ENCODE assay signal across 12 mouse cellular contexts in genomic region chr2:4339128-4339527, GRCm38 (mm10).
DNase-seq lines count a peak whose midpoint lies in the region; ATAC-seq lines count a peak whose summit lies in the region.
"Had no signal": no experiment of that assay in that cellular context is flagged by ENCODE, and none has a peak within 500 bp of the region (broad histone marks: within the 10 kb centered on the region; RNA-seq: fewer than 3 reads in every experiment).

No protein-coding gene starts in this region.

- no peak overlapping the region for H3K4me2 ChIP-seq in forebrain, embryonic 11.5 days (ENCODE audit: low read depth, low read length, severe bottlenecking)
- no peak overlapping the region for H3K4me2 ChIP-seq in hindbrain, embryonic 12.5 days (replicated peaks)
- no peak overlapping the region for H3K4me2 ChIP-seq in hindbrain, embryonic 16.5 days (ENCODE audit: low read length)
- H3K4me2 ChIP-seq in midbrain, embryonic 14.5 days (ENCODE audit: low read length) = no peak overlapping the region
- no peak overlapping the region for H3K4me2 ChIP-seq in midbrain, embryonic 15.5 days
- H3K4me2 ChIP-seq: lung, embryonic 15.5 days had no signal

- H3K9ac ChIP-seq in forebrain, embryonic 11.5 days (ENCODE audit: low read length) = no peak overlapping the region
- H3K9ac ChIP-seq in hindbrain, embryonic 12.5 days = no peak overlapping the region
- H3K9ac ChIP-seq in hindbrain, embryonic 16.5 days (ENCODE audit: low read depth, low read length) = no peak overlapping the region
- H3K9ac ChIP-seq in midbrain, embryonic 14.5 days (replicated peaks; ENCODE audit: low read length) = no peak overlapping the region
- no peak overlapping the region for H3K9ac ChIP-seq in midbrain, embryonic 15.5 days
- H3K9ac ChIP-seq: lung, embryonic 15.5 days had no signal

- no peaks in the 10 kb centered on the region for H3K9me3 ChIP-seq in forebrain, embryonic 10.5 days
- H3K9me3 ChIP-seq in forebrain, embryonic 11.5 days (ENCODE audit: control insufficient read depth, low read length) = no peaks in the 10 kb centered on the region
- H3K9me3 ChIP-seq in hindbrain, embryonic 12.5 days (replicated peaks) = no peaks in the 10 kb centered on the region
- H3K9me3 ChIP-seq in hindbrain, embryonic 16.5 days (ENCODE audit: control insufficient read depth, low read length) = no peaks in the 10 kb centered on the region
- no peaks in the 10 kb centered on the region for H3K9me3 ChIP-seq in midbrain, embryonic 14.5 days (ENCODE audit: control insufficient read depth, low read length)
- no peaks in the 10 kb centered on the region for H3K9me3 ChIP-seq in midbrain, embryonic 15.5 days
- H3K9me3 ChIP-seq: lung, embryonic 15.5 days had no signal

- no peak for DNase-seq in forebrain, embryonic 10.5 days (ENCODE audit: extremely low spot score, low spot score)
- DNase-seq in forebrain, embryonic 11.5 days (ENCODE audit: low spot score) = no peak
- no peak for DNase-seq in midbrain, embryonic 14.5 days
- DNase-seq in mesoderm, embryonic 11.5 days (ENCODE audit: low read depth, low spot score) = peak; percentile 67
- no peak for DNase-seq in right cerebral cortex, adult 2 months (ENCODE audit: low spot score in 2 of 2)
- DNase-seq: cerebellum, adult 18-20 months; right cerebral cortex, postnatal 4 days; thymus, postnatal 4 days had no signal

- peak overlapping the region; percentile 2 for H3K27ac ChIP-seq in forebrain, embryonic 10.5 days
- no peak overlapping the region for H3K27ac ChIP-seq in forebrain, embryonic 11.5 days (ENCODE audit: low read depth, low read length)
- peak overlapping the region; percentile 50; the same call in 1 of the 2 replicates for H3K27ac ChIP-seq in hindbrain, embryonic 12.5 days
- no peak overlapping the region for H3K27ac ChIP-seq in hindbrain, embryonic 16.5 days (ENCODE audit: low read depth, low read length)
- 0 out of 2 replicates have a peak overlapping the region, but pooled peaks have one; percentile 26 for H3K27ac ChIP-seq in midbrain, embryonic 14.5 days (replicated peaks; ENCODE audit: low read depth, low read length)
- no peak overlapping the region for H3K27ac ChIP-seq in midbrain, embryonic 15.5 days

- H3K4me1 ChIP-seq in forebrain, embryonic 10.5 days = peaks cover 34% of the 10 kb centered on the region
- no peaks in the 10 kb centered on the region; the same call in 1 of the 2 replicates for H3K4me1 ChIP-seq in forebrain, embryonic 11.5 days (replicated peaks; ENCODE audit: control insufficient read depth, insufficient read depth, low read length)
- H3K4me1 ChIP-seq in hindbrain, embryonic 12.5 days = peaks cover 31% of the 10 kb centered on the region
- H3K4me1 ChIP-seq in hindbrain, embryonic 16.5 days (ENCODE audit: control insufficient read depth, insufficient read depth, low read depth, low read length) = peaks cover 4% of the 10 kb centered on the region
- peaks cover 14% of the 10 kb centered on the region; the same call in 1 of the 2 replicates for H3K4me1 ChIP-seq in midbrain, embryonic 14.5 days (ENCODE audit: control insufficient read depth, insufficient read depth, low read length)
- H3K4me1 ChIP-seq in midbrain, embryonic 15.5 days = peaks cover 12% of the 10 kb centered on the region; the same call in 1 of the 2 replicates

- no peak for ATAC-seq in forebrain, embryonic 11.5 days (replicated peaks; ENCODE audit: low FRiP score)
- no peak for ATAC-seq in hindbrain, embryonic 12.5 days (ENCODE audit: low FRiP score)
- no peak for ATAC-seq in hindbrain, embryonic 16.5 days
- no peak for ATAC-seq in midbrain, embryonic 14.5 days (ENCODE audit: low FRiP score, low TSS enrichment)
- ATAC-seq in midbrain, embryonic 15.5 days (replicated peaks) = no peak

- no peaks in the 10 kb centered on the region for H3K36me3 ChIP-seq in forebrain, embryonic 10.5 days (replicated peaks)
- no peaks in the 10 kb centered on the region for H3K36me3 ChIP-seq in forebrain, embryonic 11.5 days (ENCODE audit: control insufficient read depth, insufficient read depth, low read length)
- H3K36me3 ChIP-seq in hindbrain, embryonic 12.5 days = no peaks in the 10 kb centered on the region
- no peaks in the 10 kb centered on the region for H3K36me3 ChIP-seq in hindbrain, embryonic 16.5 days (ENCODE audit: control insufficient read depth, insufficient read depth, low read length)
- no peaks in the 10 kb centered on the region for H3K36me3 ChIP-seq in midbrain, embryonic 14.5 days (ENCODE audit: control insufficient read depth, insufficient read depth, low read length)
- no peaks in the 10 kb centered on the region for H3K36me3 ChIP-seq in midbrain, embryonic 15.5 days (replicated peaks)
- H3K36me3 ChIP-seq: lung, embryonic 15.5 days had no signal

- no peaks in the 10 kb centered on the region for H3K27me3 ChIP-seq in forebrain, embryonic 10.5 days (ENCODE audit: poor library complexity, severe bottlenecking)
- no peaks in the 10 kb centered on the region for H3K27me3 ChIP-seq in forebrain, embryonic 11.5 days (ENCODE audit: control insufficient read depth, insufficient read depth, low read length)
- H3K27me3 ChIP-seq in hindbrain, embryonic 12.5 days = no peaks in the 10 kb centered on the region
- H3K27me3 ChIP-seq in hindbrain, embryonic 16.5 days (replicated peaks; ENCODE audit: control insufficient read depth, insufficient read depth, low read length) = no peaks in the 10 kb centered on the region
- no peaks in the 10 kb centered on the region for H3K27me3 ChIP-seq in midbrain, embryonic 14.5 days (ENCODE audit: control insufficient read depth, insufficient read depth, low read length)
- H3K27me3 ChIP-seq in midbrain, embryonic 15.5 days (replicated peaks) = no peaks in the 10 kb centered on the region
- H3K27me3 ChIP-seq: lung, embryonic 15.5 days had no signal

- no peak overlapping the region for H3K4me3 ChIP-seq in forebrain, embryonic 10.5 days
- no peak overlapping the region for H3K4me3 ChIP-seq in forebrain, embryonic 11.5 days (ENCODE audit: low read depth, low read length)
- H3K4me3 ChIP-seq in hindbrain, embryonic 12.5 days = no peak overlapping the region
- no peak overlapping the region for H3K4me3 ChIP-seq in hindbrain, embryonic 16.5 days (ENCODE audit: low read length)
- no peak overlapping the region for H3K4me3 ChIP-seq in midbrain, embryonic 14.5 days (replicated peaks; ENCODE audit: low read depth, low read length)
- H3K4me3 ChIP-seq in midbrain, embryonic 15.5 days = no peak overlapping the region
- H3K4me3 ChIP-seq: lung, embryonic 15.5 days had no signal

- 76% methylated on average over 4 of the region's 4 CpGs for WGBS in forebrain, embryonic 10.5 days
- 80% methylated on average over 4 of the region's 4 CpGs for WGBS in forebrain, embryonic 11.5 days
- WGBS in hindbrain, embryonic 12.5 days = 55% methylated on average over 4 of the region's 4 CpGs
- WGBS in hindbrain, embryonic 16.5 days = 56% methylated on average over 4 of the region's 4 CpGs
- 72% methylated on average over 4 of the region's 4 CpGs for WGBS in midbrain, embryonic 14.5 days
- WGBS in midbrain, embryonic 15.5 days = 77% methylated on average over 4 of the region's 4 CpGs

Comparison
In these comparisons a context has a peak if more than half of its experiments do, and no peak if none do; other contexts are left out.
1. H3K27ac ChIP-seq: peak in forebrain, embryonic 10.5 days (single experiment), hindbrain, embryonic 12.5 days (single experiment) and midbrain, embryonic 14.5 days (single experiment); none in forebrain, embryonic 11.5 days (single experiment), hindbrain, embryonic 16.5 days (single experiment) and midbrain, embryonic 15.5 days (single experiment).